Mouse (Mus musculus) forebrain, embryonic 14.5 days (tissue): ENCODE measurements around the gene Maml3. TPM values are rescaled to one million over a fixed set of nuclear protein-coding genes. Genes with fewer than 3 reads are reported as not detected.

Experiments used
- polyA plus RNA-seq: library from polyadenylated mRNA; unstranded; fragments of >200 nt; fragmentation: Nextera tagmentation; extraction: Ambion mirVana; gene quantifications from 2 replicates; pipeline ENCODE4 v1.2.1, GENCODE M21; 2014

Gene Maml3
- polyA plus RNA-seq, 1 experiment from 2014 or later: 4.2 TPM

Other genes starting within 250 kb of the Maml3 start
- 2.8 and 2.9 TPM in 2 replicates for gene Foxo1, start 163.3 kb upstream of the Maml3 start, polyA plus RNA-seq